Mouse (Mus musculus) G1E (cell line): ENCODE measurements around the gene 2410004B18Rik. TPM values are rescaled to one million over a fixed set of nuclear protein-coding genes. Genes with fewer than 3 reads are reported as not detected.

Experiments
- ATAC-seq: 2 replicates; pipeline ENCODE4 v1.8.0; 2016; ENCODE audit warnings: mild to moderate bottlenecking; ENCODE audit not compliant: insufficient number of reproducible peaks, poor library complexity, low FRiP score, severe bottlenecking; ENCODE audit errors: extremely low read depth
- DNase-seq: peaks from one replicate; pipeline ENCODE4 v3.0.0; 2012; ENCODE audit warnings: low spot score
- H3K27me3 ChIP-seq: 2 replicates; pipeline ENCODE4 v1.6.1; 2012; ENCODE audit warnings: mild to moderate bottlenecking, low read length, inconsistent platforms; ENCODE audit not compliant: insufficient read depth
- H3K36me3 ChIP-seq: replicated peaks from 2 replicates; pipeline ENCODE3; 2012; ENCODE audit warnings: mild to moderate bottlenecking, inconsistent platforms
- H3K4me1 ChIP-seq: 2 replicates; pipeline ENCODE4 v1.6.1; 2012; ENCODE audit warnings: low read depth, low read length, inconsistent platforms, mixed read lengths; ENCODE audit not compliant: insufficient read depth
- H3K4me3 ChIP-seq: 2 replicates; pipeline ENCODE4 v1.5.1; 2012; ENCODE audit warnings: low read depth, mild to moderate bottlenecking, inconsistent platforms, low read length, moderate library complexity, mixed read lengths
- H3K9me3 ChIP-seq: replicated peaks from 2 replicates; pipeline ENCODE4 v1.6.1; 2012; ENCODE audit warnings: inconsistent platforms
- CTCF ChIP-seq: IDR thresholded peaks from 2 replicates; pipeline ENCODE4 v1.5.1; 2012; ENCODE audit warnings: low read depth, low read length, inconsistent platforms, mixed read lengths
- GATA1 ChIP-seq: IDR thresholded peaks from 2 replicates; pipeline ENCODE4 v1.6.1; 2012; ENCODE audit warnings: borderline replicate concordance, low read length, inconsistent platforms, mixed read lengths
- GATA2 ChIP-seq: IDR thresholded peaks from 2 replicates; pipeline ENCODE4 v1.6.1; 2012; ENCODE audit warnings: low read depth, low read length, inconsistent platforms, borderline replicate concordance
- POLR2AphosphoS5 ChIP-seq: IDR thresholded peaks from 2 replicates; pipeline ENCODE4 v1.6.1; 2012; ENCODE audit warnings: low read depth, low read length, inconsistent platforms; ENCODE audit not compliant: insufficient replicate concordance
- TAL1 ChIP-seq: conservative IDR thresholded peaks from 2 replicates; pipeline ENCODE4 v1.6.1; 2012; ENCODE audit warnings: low read depth, low read length, inconsistent platforms, mixed read lengths
- polyA plus RNA-seq: library from polyadenylated mRNA; stranded (reverse); fragments of >175 nt; gene quantifications from 2 replicates; pipeline ENCODE4 v1.2.3, GENCODE M21; 2012
- total RNA-seq, 2 experiments: library from RNA; stranded (forward) in 1 of 2; stranded (reverse) in 1 of 2; fragments of 200-1000 nt in 1 of 2; fragments of >200 nt in 1 of 2; fragmentation: Nextera tagmentation in 1 of 2; gene quantifications; 2 replicates each; pipeline ENCODE4 v1.2.3; 2014 to 2017

Gene 2410004B18Rik
- total and polyA plus RNA-seq, 3 experiments: 24.8 to 57.5 (median 45.9) TPM

DNA sequence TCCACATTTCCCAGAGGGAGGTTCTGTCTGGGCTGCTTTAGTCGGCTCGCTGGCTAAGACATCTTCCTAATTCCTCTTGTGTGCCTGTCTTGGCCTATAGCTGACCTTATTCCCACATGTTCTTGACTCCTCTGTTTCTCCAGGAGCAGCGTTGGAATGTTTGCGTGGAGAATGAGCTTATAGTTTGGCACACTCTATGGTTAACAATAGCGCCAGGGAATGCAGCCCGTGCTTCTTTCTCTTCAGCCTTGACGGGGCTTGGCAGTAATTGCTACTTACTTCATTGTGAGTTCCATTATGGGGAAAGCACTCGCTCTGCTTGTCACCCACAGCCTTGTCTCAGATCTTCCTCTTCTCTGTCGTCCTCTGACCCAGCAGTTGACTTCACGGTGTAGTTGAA is 33.7 kb downstream of the 2410004B18Rik start:
- TF ChIP-seq GATA2: no peak

GRCm38 (mm10) chr3:145974986-145975385 is 37.2 kb downstream of the 2410004B18Rik start:
- H3K9me3 ChIP-seq: peaks cover 29% of the 10 kb centered on the region
- H3K36me3 ChIP-seq: no peaks in the 10 kb centered on the region
- no peaks in the 10 kb centered on the region for H3K27me3 ChIP-seq
- TF ChIP-seq TAL1 (no peak), GATA2 (no peak), POLR2AphosphoS5 (no peak), CTCF (no peak), GATA1 (no peak)
- no peak overlapping the region for H3K4me3 ChIP-seq
- DNase-seq (no peak), ATAC-seq (no peak)
- peaks cover 24% of the 10 kb centered on the region for H3K4me1 ChIP-seq

More for the DNA sequence above, 33.7 kb downstream of the 2410004B18Rik start:
- H3K36me3 ChIP-seq: no peaks in the 10 kb centered on the region
- no peaks in the 10 kb centered on the region for H3K27me3 ChIP-seq
- DNase-seq: no peak
- H3K9me3 ChIP-seq: peaks cover 16% of the 10 kb centered on the region
- ATAC-seq: no peak
- peaks cover 30% of the 10 kb centered on the region for H3K4me1 ChIP-seq
- no peak overlapping the region for H3K4me3 ChIP-seq

- Histone ChIP-seq H3K36me3 (peaks cover 4% of the 10 kb centered on the region), H3K4me3 (no peak overlapping the region), H3K9me3 (peaks cover 22% of the 10 kb centered on the region), H3K27me3 (no peaks in the 10 kb centered on the region), H3K4me1 (peaks cover 19% of the 10 kb centered on the region)
- ATAC-seq: no peak
- no peak for TF ChIP-seq GATA2
- TF ChIP-seq POLR2AphosphoS5: no peak
- no peak for TF ChIP-seq GATA1
- no peak for TF ChIP-seq CTCF
- no peak for TF ChIP-seq TAL1
- no peak for DNase-seq
Measured at GRCm38 (mm10) chr3:145985333-145985925, 47.6 kb downstream of the 2410004B18Rik start.

DNA sequence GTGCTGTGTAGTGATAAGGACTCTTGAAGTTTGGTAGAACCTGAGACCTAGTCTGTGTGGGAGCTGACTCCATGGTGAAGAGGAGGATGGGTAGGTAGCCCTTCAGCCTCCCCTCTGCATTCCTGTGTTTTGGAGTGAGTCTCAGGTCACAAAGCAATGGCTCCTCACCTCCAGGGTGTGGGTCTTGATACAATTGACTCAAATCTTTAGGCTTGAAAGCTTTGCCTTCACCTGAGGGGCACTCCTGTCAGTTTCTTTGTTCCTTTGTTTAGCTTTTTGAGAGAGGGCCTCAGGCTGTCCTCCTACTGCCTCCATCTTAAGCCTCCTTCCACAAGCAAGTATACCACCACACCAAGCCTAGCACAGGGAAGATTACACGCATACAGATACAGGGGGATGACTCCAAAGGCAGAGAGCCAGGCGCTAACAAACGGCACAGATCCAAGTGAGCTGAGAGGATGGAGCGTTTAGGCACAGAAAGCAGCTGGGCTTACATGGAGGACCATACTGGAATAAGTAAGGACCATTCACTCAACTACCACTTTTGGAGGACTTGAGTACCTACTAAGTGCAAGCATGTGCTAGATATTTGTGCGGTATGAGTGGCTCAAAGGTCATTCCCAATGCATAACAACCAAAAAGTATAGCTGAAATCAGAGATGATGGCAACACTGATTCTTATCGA is 48.6 kb downstream of the 2410004B18Rik start:
- no peak for TF ChIP-seq GATA2
- no peak for TF ChIP-seq TAL1
- TF ChIP-seq POLR2AphosphoS5: no peak
- no peak for TF ChIP-seq CTCF
- TF ChIP-seq GATA1: no peak
- H3K36me3 ChIP-seq: peaks cover 4% of the 10 kb centered on the region
- DNase-seq (no peak), ATAC-seq (no peak)
- peaks cover 22% of the 10 kb centered on the region for H3K9me3 ChIP-seq
- no peaks in the 10 kb centered on the region for H3K27me3 ChIP-seq
- no peak overlapping the region for H3K4me3 ChIP-seq
- H3K4me1 ChIP-seq: peaks cover 15% of the 10 kb centered on the region; the same call in 1 of the 2 replicates

DNA sequence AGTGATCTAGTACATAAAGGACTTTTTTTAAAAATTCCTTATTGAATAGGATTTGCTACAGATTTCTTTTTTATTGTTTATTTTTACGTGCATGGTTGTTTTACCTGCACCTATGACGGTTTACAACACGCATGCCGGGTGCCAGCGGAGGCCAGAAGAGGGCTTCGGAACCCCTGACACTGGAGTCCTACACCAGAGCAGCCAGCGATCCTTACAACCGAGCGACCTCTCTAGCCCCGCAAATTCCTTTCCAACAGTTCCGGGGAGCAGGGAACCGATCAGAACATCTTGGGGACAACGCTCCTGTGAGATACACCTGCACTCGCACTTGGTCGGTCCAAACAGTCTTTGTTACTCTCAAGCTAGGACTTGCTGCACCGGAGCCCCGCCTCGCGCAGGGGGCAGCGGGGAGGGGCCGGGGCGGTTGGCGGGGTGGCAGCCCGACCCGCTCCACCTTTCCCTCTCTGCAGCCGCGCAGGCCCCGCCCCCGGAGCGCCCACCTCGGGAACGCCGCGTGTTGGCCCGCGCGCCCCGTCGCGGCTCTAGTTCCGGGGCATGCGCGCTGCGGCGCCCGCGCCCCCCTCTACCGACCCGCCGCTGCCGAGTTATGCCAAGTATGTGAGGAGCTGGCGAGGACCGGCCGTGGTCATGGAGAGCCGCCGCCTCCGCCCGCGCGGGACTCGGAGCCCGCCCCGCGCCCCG is 49.6 kb downstream of the 2410004B18Rik start, which contains the start of gene Syde2:
Syde2 (plus strand) TSS at position 603 of the 702 bp plus-strand sequence.
- peaks cover 22% of the 10 kb centered on the region for H3K9me3 ChIP-seq
- ATAC-seq: no peak
- H3K27me3 ChIP-seq: no peaks in the 10 kb centered on the region
- peak within 1 kb of the TSS; percentile 7; the same call in 1 of the 2 replicates for H3K4me3 ChIP-seq
- peaks cover 4% of the 10 kb centered on the region for H3K36me3 ChIP-seq
- DNase-seq: no peak
- H3K4me1 ChIP-seq: peaks cover 15% of the 10 kb centered on the region; the same call in 1 of the 2 replicates
- TF ChIP-seq GATA1 (no peak), CTCF (no peak), POLR2AphosphoS5 (no peak), TAL1 (no peak), GATA2 (no peak)

DNA sequence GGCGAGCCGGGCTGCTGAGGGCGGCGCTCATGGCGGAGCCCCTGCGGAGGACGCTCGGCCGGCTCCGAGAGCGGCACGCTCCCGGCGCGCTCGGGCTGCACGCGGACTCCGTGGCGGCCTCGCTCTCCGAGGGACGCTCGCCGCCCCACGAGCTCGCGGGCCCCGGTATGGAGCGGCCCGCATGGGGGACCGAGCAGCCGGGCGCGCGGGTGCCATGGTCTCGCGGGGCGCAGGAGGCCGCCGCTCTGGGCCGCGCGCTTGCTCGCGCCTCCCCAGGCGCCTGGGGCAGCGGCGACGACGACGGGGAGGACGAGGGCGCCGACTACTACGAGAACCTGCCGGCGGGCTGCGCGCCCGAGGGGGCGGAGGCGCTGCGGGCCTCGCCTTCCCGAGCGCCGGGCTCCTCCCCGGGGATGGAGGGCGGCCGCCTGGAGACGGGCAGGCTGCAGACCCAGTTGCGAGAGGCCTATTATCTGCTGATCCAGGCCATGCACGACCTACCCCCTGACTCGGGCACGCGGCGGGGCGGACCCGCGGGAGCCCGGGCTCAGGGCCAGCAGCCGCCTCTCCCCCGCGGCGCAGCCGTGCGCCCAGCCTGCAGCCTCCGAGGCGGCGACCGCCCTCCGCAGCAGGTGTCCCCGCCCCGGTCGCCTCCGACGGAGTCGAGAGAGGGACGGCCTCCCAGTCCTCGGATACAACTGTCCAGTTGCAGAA is 50.3 kb downstream of the 2410004B18Rik start:
- TF ChIP-seq GATA1 (no peak), TAL1 (no peak), GATA2 (no peak), POLR2AphosphoS5 (no peak), CTCF (no peak)
- no peak for DNase-seq
- H3K9me3 ChIP-seq: peaks cover 22% of the 10 kb centered on the region
- peak overlapping the region; percentile 7; the same call in 1 of the 2 replicates for H3K4me3 ChIP-seq
- H3K4me1 ChIP-seq: peaks cover 15% of the 10 kb centered on the region; the same call in 1 of the 2 replicates
- no peaks in the 10 kb centered on the region for H3K27me3 ChIP-seq
- ATAC-seq: no peak
- peaks cover 4% of the 10 kb centered on the region for H3K36me3 ChIP-seq
